Mouse (Mus musculus) limb, embryonic 13.5 days (tissue): ENCODE measurements at regions not wholly inside any gene's neighbourhood (a gene's known extent, or its start where the extent isn't known, plus 50 kb on each side); places are given as distances from the start of the nearest gene placed in this dataset.
"Not testable (repeated sequence)": the region's sequence is repeated elsewhere in the genome, so short reads cannot be mapped to it uniquely, and the experiment has no call there.

Experiments used
- ATAC-seq: fragments of 200-750 bp; cut with Nextera tagmentation; 2 replicates; pipeline ENCODE4 v1.8.0; 2017; ENCODE audit warnings: low read depth, moderate number of reproducible peaks, moderate TSS enrichment; ENCODE audit not compliant: low FRiP score
- H3K27ac ChIP-seq: fragments of 300-500 bp; sonication (generic); 2 replicates; pipeline ENCODE4 v1.5.1; 2015; ENCODE audit warnings: inconsistent platforms, mild to moderate bottlenecking, moderate library complexity
- H3K27me3 ChIP-seq: fragments of 300-500 bp; sonication (generic); 2 replicates; pipeline ENCODE4 v1.6.1; 2015; ENCODE audit warnings: mild to moderate bottlenecking, inconsistent platforms
- H3K36me3 ChIP-seq: fragments of 300-500 bp; sonication (generic); 2 replicates; pipeline ENCODE4 v1.6.1; 2015; ENCODE audit warnings: inconsistent platforms, mild to moderate bottlenecking, moderate library complexity
- H3K4me1 ChIP-seq: fragments of 300-500 bp; sonication (generic); 2 replicates; pipeline ENCODE4 v1.6.1; 2015; ENCODE audit warnings: inconsistent platforms
- H3K4me2 ChIP-seq: fragments of 300-500 bp; sonication (generic); replicated peaks from 2 replicates; pipeline ENCODE4 v1.6.1; 2015; ENCODE audit warnings: inconsistent platforms, mild to moderate bottlenecking, moderate library complexity
- H3K4me3 ChIP-seq: fragments of 300-500 bp; sonication (generic); 2 replicates; pipeline ENCODE4 v1.5.1; 2015; ENCODE audit warnings: moderate library complexity, mild to moderate bottlenecking, inconsistent platforms
- H3K9ac ChIP-seq: fragments of 300-500 bp; sonication (generic); 2 replicates; pipeline ENCODE4 v1.6.1; 2015; ENCODE audit warnings: mild to moderate bottlenecking, inconsistent platforms
- H3K9me3 ChIP-seq: fragments of 300-500 bp; sonication (generic); 2 replicates; pipeline ENCODE4 v1.6.1; 2016; ENCODE audit warnings: inconsistent platforms
- WGBS: fragments of 180-500 bp; shearing (Covaris S2); methylation state at CpG from one replicate; pipeline ENCODE4 v1.1.7; 2015; 5-methylcytosine and 5-hydroxymethylcytosine counted together

DNA sequence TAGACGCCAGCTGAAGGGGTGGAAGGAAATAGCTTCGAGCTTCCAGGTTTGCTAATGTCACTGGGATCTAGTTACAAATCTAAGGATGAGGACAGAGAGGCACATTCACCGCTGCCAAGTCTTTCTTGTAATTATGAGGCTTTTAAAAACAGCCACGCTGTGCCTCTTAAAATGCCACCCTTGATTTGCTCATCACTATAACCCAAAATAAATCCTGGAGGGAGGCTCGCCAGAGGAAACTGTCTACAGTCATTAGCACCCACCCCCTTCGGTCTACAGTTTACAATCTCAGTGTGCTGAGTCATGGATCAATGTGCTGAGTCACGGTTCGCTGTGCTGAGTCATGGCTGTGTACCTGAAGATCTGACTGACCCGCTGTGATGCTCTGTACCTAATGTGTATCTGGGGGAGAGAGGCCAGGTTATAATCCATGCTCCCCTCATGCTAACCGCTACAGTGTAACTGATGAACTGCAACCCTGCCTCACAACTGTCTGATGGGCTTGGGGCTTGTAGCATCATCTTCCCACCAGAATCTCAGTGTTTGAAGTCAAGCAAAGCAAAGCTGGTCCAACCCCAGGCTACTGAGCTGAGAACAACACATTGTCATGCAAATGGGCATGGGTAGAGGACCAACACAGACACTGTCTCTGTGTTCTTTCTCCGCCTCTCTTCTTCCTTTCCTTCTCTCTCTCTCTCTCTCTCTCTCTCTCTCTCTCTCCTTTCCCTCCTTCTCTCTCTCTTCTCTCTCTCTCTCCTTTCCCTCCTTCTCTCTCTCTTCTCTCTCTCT, 122.0 kb upstream of the Trpc7 start:
- H3K9ac ChIP-seq = no peak overlapping the region
- no peak overlapping the region for H3K27ac ChIP-seq
- no peak; the same call in 1 of the 2 replicates for ATAC-seq
- peaks cover 26% of the 10 kb centered on the region for H3K4me1 ChIP-seq
- no peak overlapping the region for H3K4me3 ChIP-seq
- no peaks in the 10 kb centered on the region for H3K36me3 ChIP-seq
- H3K4me2 ChIP-seq = no peak overlapping the region
- 50% methylated on average over 11 of the region's 11 CpGs for WGBS
- no peaks in the 10 kb centered on the region for H3K27me3 ChIP-seq
- no peaks in the 10 kb centered on the region for H3K9me3 ChIP-seq

- Histone ChIP-seq H3K4me2 (no peak overlapping the region), H3K27ac (no peak overlapping the region), H3K4me1 (peaks cover 26% of the 10 kb centered on the region), H3K9ac (no peak overlapping the region), H3K9me3 (no peaks in the 10 kb centered on the region), H3K36me3 (no peaks in the 10 kb centered on the region), H3K27me3 (no peaks in the 10 kb centered on the region), H3K4me3 (no peak overlapping the region)
- no peak for ATAC-seq
- WGBS = 56% methylated on average over 13 of the region's 13 CpGs
Measured at GRCm38 (mm10) chr13:57016465-57017272, 120.9 kb upstream of the Trpc7 start.

DNA sequence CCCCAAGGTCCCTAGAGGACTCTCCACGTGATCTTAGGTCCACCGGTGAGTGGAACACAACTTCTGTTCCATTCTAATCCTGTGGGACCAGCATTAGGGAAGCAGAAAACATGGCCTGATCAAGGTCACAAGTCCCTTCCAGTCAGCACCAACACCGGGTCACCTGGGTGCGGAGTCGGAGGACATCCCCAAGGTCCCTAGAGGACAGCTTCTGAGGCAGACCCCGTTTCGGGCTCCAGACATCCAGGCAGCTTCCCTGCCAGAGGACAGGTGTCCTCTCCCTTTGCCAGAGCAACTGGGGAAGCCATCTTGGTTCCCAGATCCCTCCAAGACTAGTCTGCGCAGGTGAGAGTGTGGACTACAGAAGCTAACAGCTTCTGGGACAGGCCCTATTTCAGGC, 111.4 kb upstream of the Trpc7 start:
- H3K36me3 ChIP-seq, H3K4me3 ChIP-seq, H3K9me3 ChIP-seq, H3K27ac ChIP-seq, H3K4me1 ChIP-seq, H3K27me3 ChIP-seq, H3K9ac ChIP-seq, H3K4me2 ChIP-seq, ATAC-seq: not testable (repeated sequence)
- 88% methylated on average over 8 of the region's 8 CpGs for WGBS

DNA sequence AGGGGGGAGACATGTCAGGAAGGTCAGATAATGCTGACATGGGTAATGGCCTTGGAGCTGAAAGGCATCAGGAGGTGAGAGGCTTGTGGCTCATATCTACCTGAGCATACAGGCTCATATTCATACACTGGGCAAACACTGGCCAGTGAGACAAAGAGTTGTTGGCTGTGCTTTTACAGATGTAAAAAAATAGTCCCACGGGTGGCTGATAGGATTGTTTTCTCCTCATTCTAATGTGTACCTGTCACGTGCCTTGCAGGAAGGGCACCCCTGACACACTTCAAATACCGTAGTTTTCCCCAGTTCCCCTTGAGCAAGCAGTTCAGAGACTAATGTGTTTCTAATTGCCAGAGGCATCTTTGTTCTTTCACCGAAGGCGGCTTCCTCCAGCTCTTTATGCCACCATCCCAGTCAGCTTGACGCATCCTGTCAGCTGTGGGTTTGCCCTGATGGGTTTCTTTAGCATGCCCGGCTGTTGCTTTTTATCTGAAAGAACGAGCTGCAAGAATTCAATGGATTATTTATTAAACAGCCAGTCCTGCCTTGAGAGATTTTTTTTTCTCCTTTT, 107.9 kb upstream of the Trpc7 start:
- Histone ChIP-seq H3K4me3 (no peak overlapping the region), H3K4me2 (no peak overlapping the region), H3K27ac (no peak overlapping the region), H3K9ac (no peak overlapping the region), H3K9me3 (no peaks in the 10 kb centered on the region), H3K4me1 (no peaks in the 10 kb centered on the region; the same call in 1 of the 2 replicates), H3K27me3 (peaks cover 5% of the 10 kb centered on the region; the same call in 1 of the 2 replicates), H3K36me3 (no peaks in the 10 kb centered on the region)
- 27% methylated on average over 8 of the region's 8 CpGs for WGBS
- ATAC-seq = no peak

- H3K4me1 ChIP-seq = peaks cover 5% of the 10 kb centered on the region; the same call in 1 of the 2 replicates
- H3K9ac ChIP-seq = no peak overlapping the region
- H3K36me3 ChIP-seq = no peaks in the 10 kb centered on the region
- no peaks in the 10 kb centered on the region for H3K27me3 ChIP-seq
- H3K4me3 ChIP-seq = no peak overlapping the region
- peaks cover 9% of the 10 kb centered on the region for H3K9me3 ChIP-seq
- no peak overlapping the region for H3K27ac ChIP-seq
- ATAC-seq = no peak
- H3K4me2 ChIP-seq = no peak overlapping the region
Measured at GRCm38 (mm10) chr13:56992022-56992421, 96.2 kb upstream of the Trpc7 start.

DNA sequence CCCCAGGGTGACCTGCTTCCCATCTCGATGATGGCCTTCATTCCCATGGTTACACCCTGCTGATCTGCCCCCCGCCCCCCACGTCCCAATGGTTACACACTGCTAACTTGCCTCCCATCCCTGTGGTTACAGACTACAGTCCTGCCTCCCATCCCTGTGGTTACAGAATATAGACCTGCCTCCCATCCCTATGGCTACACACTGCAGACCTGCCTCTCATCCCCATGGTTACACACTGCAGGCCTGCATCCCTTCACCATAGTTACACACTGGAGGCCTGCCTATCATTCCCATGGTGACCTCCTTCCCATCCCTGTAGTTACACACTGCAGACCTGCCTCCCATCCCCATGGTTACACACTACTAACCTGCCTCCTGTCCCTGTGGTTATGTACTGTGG, 78.3 kb upstream of the Trpc7 start:
- peaks cover 17% of the 10 kb centered on the region for H3K9me3 ChIP-seq
- H3K4me3 ChIP-seq = no peak overlapping the region
- no peak overlapping the region for H3K27ac ChIP-seq
- no peak overlapping the region for H3K9ac ChIP-seq
- H3K4me1 ChIP-seq = no peaks in the 10 kb centered on the region
- H3K4me2 ChIP-seq = no peak overlapping the region
- WGBS = 86% methylated on average over 3 of the region's 3 CpGs
- H3K27me3 ChIP-seq = no peaks in the 10 kb centered on the region
- no peak for ATAC-seq
- H3K36me3 ChIP-seq = no peaks in the 10 kb centered on the region

- no peaks in the 10 kb centered on the region for H3K9me3 ChIP-seq
- H3K4me3 ChIP-seq = no peak overlapping the region
- no peaks in the 10 kb centered on the region for H3K4me1 ChIP-seq
- no peak for ATAC-seq
- H3K36me3 ChIP-seq = no peaks in the 10 kb centered on the region
- H3K9ac ChIP-seq = no peak overlapping the region
- no peak overlapping the region for H3K27ac ChIP-seq
- H3K27me3 ChIP-seq = no peaks in the 10 kb centered on the region
- WGBS = 44% methylated on average over 5 of the region's 5 CpGs
- H3K4me2 ChIP-seq = no peak overlapping the region
Measured at GRCm38 (mm10) chr13:56955358-56955757, 59.6 kb upstream of the Trpc7 start.

DNA sequence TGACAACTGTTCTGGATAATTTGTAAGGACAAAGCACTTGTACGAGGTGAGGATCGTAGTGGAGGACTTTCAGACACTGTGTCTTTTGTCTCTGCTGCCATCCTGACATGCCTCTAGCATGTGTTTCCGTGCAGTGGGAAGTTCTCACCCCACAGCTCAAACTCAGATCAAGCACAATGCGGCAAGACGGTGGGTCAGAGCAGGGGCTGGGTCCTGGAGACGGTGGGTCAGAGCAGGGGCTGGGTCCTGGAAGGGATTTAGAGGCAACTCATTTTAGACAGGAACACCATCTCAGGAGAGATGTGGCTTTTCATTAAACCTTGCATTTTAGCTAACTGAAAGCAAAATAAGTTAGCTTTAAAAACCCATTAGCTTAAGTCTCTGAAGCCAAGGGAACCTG, 52.3 kb upstream of the Trpc7 start:
- no peak overlapping the region for H3K27ac ChIP-seq
- H3K9me3 ChIP-seq = 0 out of 2 replicates have a peak, but pooled peaks cover 3% of the 10 kb centered on the region
- H3K9ac ChIP-seq = no peak overlapping the region
- no peak overlapping the region for H3K4me3 ChIP-seq
- no peaks in the 10 kb centered on the region for H3K36me3 ChIP-seq
- WGBS = 90% methylated on average over 6 of the region's 6 CpGs
- ATAC-seq = no peak
- no peaks in the 10 kb centered on the region for H3K27me3 ChIP-seq
- H3K4me2 ChIP-seq = no peak overlapping the region
- H3K4me1 ChIP-seq = no peaks in the 10 kb centered on the region

- H3K9ac ChIP-seq = no peak overlapping the region
- no peaks in the 10 kb centered on the region for H3K36me3 ChIP-seq
- H3K27ac ChIP-seq = no peak overlapping the region
- 67% methylated on average over 7 of the region's 7 CpGs for WGBS
- 0 out of 2 replicates have a peak, but pooled peaks cover 3% of the 10 kb centered on the region for H3K9me3 ChIP-seq
- H3K4me3 ChIP-seq = no peak overlapping the region
- H3K4me2 ChIP-seq = no peak overlapping the region
- no peak for ATAC-seq
- no peaks in the 10 kb centered on the region for H3K27me3 ChIP-seq
- no peaks in the 10 kb centered on the region for H3K4me1 ChIP-seq
Measured at GRCm38 (mm10) chr13:56947266-56947665, 51.5 kb upstream of the Trpc7 start.
